Mouse (Mus musculus) hindbrain, embryonic 13.5 days (tissue): ENCODE results near the gene Heph. TPM values are rescaled to one million over a fixed set of nuclear protein-coding genes. Genes with fewer than 3 reads are reported as not detected.
A peak's percentile ranks its signal among the peaks of the same experiment; 100 is the strongest.
"Not testable (repeated sequence)": the region's sequence is repeated elsewhere in the genome, so short reads cannot be mapped to it uniquely, and the experiment has no call there.

Experiments
- ATAC-seq: fragments of 200-750 bp; cut with Nextera tagmentation; 2 replicates; pipeline ENCODE4 v1.8.0; 2017; ENCODE audit warnings: moderate TSS enrichment; ENCODE audit not compliant: low FRiP score
- H3K27ac ChIP-seq: fragments of 300-500 bp; sonication (generic); 2 replicates; pipeline ENCODE4 v1.5.1; 2015; ENCODE audit warnings: inconsistent platforms, mild to moderate bottlenecking, moderate library complexity
- H3K27me3 ChIP-seq: fragments of 300-500 bp; sonication (generic); 2 replicates; pipeline ENCODE4 v1.6.1; 2015; ENCODE audit warnings: mild to moderate bottlenecking, inconsistent platforms
- H3K36me3 ChIP-seq: fragments of 300-500 bp; sonication (generic); 2 replicates; pipeline ENCODE4 v1.6.1; 2015; ENCODE audit warnings: mild to moderate bottlenecking, inconsistent platforms
- H3K4me1 ChIP-seq: fragments of 300-500 bp; sonication (generic); replicated peaks from 2 replicates; pipeline ENCODE4 v1.6.1; 2015; ENCODE audit warnings: inconsistent platforms
- H3K4me2 ChIP-seq: fragments of 300-500 bp; sonication (generic); 2 replicates; pipeline ENCODE4 v1.6.1; 2015; ENCODE audit warnings: inconsistent platforms, mild to moderate bottlenecking, moderate library complexity
- H3K4me3 ChIP-seq: fragments of 300-500 bp; sonication (generic); 2 replicates; pipeline ENCODE4 v1.5.1; 2015; ENCODE audit warnings: mild to moderate bottlenecking, inconsistent platforms
- H3K9ac ChIP-seq: fragments of 300-500 bp; sonication (generic); 2 replicates; pipeline ENCODE4 v1.6.1; 2015; ENCODE audit warnings: mild to moderate bottlenecking, inconsistent platforms
- H3K9me3 ChIP-seq: fragments of 300-500 bp; sonication (generic); 2 replicates; pipeline ENCODE4 v1.6.1; 2016; ENCODE audit warnings: inconsistent platforms
- WGBS: fragments of 180-500 bp; shearing (Covaris S2); methylation state at CpG from one replicate; pipeline ENCODE4 v1.1.7; 2015; 5-methylcytosine and 5-hydroxymethylcytosine counted together
- polyA plus RNA-seq: library from polyadenylated mRNA; unstranded; fragments of >200 nt; fragmentation: Nextera tagmentation; extraction: Ambion mirVana; gene quantifications from 2 replicates; pipeline ENCODE4 v1.2.1, GENCODE M21; 2015

Heph gene
- 5.7 and 6.1 TPM in 2 replicates for polyA plus RNA-seq

DNA sequence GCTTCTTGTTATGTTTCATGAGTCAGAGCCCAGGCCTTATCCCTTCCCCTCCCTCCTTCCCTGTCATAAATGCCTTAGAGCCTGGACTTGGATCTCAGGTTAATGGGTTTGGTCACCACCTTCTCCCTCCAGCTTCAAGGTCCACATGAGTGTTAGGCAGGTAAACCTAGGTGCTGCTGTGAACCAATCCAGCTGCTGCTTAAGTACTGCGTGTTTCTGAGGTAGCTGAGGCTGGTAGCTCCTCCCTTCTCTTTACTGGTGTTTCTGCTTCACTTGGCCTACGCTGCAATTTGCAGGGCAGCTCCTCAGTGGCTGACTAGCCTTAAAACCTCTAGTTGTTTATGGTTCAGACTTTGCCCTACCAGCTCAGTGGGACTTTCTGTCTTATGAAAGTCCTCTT lies at the start of gene Heph:
Gene Heph (plus strand): TSS at position 211 of the 400 bp plus-strand sequence.
- Histone ChIP-seq H3K9me3 (no peaks in the 10 kb centered on the region), H3K27ac (no peak within 1 kb of the TSS), H3K36me3 (no peaks in the 10 kb centered on the region), H3K4me2 (peak within 1 kb of the TSS; percentile 25), H3K4me3 (peak within 1 kb of the TSS; percentile 15; the same call in 1 of the 2 replicates), H3K9ac (no peak within 1 kb of the TSS), H3K4me1 (no peaks in the 10 kb centered on the region), H3K27me3 (no peaks in the 10 kb centered on the region)
- no peak for ATAC-seq
- WGBS = 61% methylated on average over 2 of the region's 2 CpGs

DNA sequence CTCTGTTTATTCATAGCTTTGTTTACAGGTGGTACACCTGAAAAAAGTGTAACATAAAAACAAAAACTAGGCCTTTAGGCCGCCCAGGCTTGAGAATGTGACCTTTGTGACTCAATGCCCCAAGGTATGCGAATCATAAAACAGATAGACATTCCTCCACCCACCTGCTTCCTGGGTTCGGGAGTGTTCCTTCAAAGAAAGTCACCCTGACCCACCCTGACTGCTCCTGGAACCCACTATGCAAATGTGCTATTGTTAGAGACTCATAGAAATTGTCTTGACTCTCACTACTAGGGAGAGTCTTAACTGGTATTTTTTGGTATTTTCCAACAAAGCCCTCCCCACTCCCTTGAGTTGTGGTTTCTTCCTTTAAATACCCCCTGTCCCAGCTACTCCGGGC lies 39.8 kb upstream of the Heph start:
- H3K4me3 ChIP-seq, ATAC-seq, H3K27ac ChIP-seq, H3K4me1 ChIP-seq, H3K4me2 ChIP-seq, H3K36me3 ChIP-seq, H3K9ac ChIP-seq, H3K9me3 ChIP-seq, H3K27me3 ChIP-seq: not testable (repeated sequence)
- WGBS = 85% methylated on average over 4 of the region's 4 CpGs

GRCm38 (mm10) chrX:96416970-96417369 lies 38.2 kb upstream of the Heph start:
- H3K36me3 ChIP-seq = no peaks in the 10 kb centered on the region
- H3K4me3 ChIP-seq = no peak overlapping the region
- H3K4me1 ChIP-seq = no peaks in the 10 kb centered on the region
- ATAC-seq = no peak
- no peak overlapping the region for H3K4me2 ChIP-seq
- H3K9me3 ChIP-seq = no peaks in the 10 kb centered on the region
- WGBS = 100% methylated on average over 1 of the region's 1 CpGs
- H3K27ac ChIP-seq = no peak overlapping the region
- H3K9ac ChIP-seq = no peak overlapping the region
- H3K27me3 ChIP-seq = no peaks in the 10 kb centered on the region

DNA sequence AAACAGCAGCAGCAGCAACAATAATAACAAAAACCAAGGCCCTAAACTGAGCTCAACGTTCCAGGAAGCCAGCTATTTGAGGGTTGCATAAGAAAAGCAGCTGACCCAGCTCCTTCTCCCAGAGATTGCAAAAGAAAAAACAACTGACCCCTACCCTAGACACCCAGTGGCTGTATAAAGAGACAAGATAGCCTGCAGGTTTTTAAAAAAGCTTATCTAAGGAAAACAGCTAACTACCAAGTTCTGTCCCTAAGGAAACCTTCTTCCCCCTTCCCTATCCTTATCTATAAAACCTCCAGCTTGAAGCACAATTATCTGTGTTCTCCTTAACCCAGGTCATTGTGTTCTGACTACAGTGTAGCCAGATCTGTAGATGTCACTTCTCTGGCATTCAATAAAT lies 37.4 kb upstream of the Heph start:
- Histone ChIP-seq H3K27ac (no peak overlapping the region), H3K9ac (no peak overlapping the region), H3K4me2 (no peak overlapping the region), H3K9me3 (no peaks in the 10 kb centered on the region), H3K4me3 (no peak overlapping the region), H3K36me3 (no peaks in the 10 kb centered on the region), H3K4me1 (no peaks in the 10 kb centered on the region), H3K27me3 (no peaks in the 10 kb centered on the region)
- ATAC-seq = no peak
- 43% methylated on average over 1 of the region's 1 CpGs for WGBS

DNA sequence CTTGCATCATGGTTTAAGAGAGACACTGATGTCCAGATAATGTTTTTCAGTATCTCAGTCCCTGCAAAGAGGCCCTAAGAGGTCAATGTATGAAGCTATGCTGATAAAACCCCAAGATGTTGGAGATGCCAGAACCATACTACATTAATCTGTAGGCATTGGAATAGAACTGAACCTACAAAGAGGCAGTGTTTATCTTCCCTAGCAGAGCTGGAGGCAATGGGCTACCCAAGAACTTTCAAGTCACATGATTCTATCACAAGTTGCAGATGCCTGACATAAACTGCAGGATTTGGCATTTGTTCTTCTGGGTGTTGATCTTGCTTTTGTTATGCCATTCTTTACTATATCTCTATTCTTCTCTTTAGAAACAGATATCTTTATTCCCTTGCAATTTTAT lies 35.8 kb upstream of the Heph start:
- H3K4me1 ChIP-seq = no peaks in the 10 kb centered on the region
- ATAC-seq = no peak
- no peaks in the 10 kb centered on the region for H3K36me3 ChIP-seq
- H3K9me3 ChIP-seq = no peaks in the 10 kb centered on the region
- H3K27me3 ChIP-seq = no peaks in the 10 kb centered on the region
- H3K4me2 ChIP-seq = no peak overlapping the region
- no peak overlapping the region for H3K9ac ChIP-seq
- H3K27ac ChIP-seq = no peak overlapping the region
- no peak overlapping the region for H3K4me3 ChIP-seq

DNA sequence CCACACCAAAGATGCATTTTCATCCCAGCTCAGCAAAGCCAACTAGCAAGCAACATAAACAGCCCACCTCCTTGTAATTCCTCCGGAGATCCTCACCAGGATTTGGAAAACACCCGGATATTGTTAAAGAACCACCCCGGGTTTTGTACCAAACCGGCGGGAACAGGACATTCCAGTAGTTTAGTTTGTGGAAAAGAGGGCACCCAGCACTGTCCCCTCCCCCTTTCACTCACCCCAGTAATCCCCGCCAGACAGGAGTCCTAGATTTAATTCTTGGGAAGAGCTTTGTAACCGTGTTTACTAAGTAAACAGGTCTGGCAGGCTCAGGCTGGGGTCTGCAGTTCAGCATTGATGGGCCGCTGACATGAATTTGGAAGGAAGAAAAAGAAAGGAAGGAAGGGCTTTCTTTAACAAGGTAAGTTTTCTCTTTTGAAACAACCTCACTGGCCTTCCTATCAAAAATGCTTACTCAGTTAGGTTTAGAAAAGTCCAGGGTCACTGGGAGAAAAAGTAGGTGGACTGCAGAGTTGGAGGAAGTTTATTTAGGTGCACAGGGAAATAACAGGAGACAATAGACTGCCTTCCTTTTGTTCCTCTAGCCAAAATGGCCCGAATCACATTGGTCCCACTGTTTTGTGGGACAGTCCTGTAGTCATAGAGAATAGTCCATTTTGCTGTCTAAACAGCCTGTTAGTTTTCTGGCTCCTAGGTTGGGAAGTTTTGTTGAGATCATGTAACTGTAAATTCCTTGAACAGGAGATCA lies 1.2 kb downstream of the Heph start, which contains the start of gene Hsf3:
Gene Hsf3 (minus strand): TSS at position 94 of the 763 bp plus-strand sequence.
- Histone ChIP-seq H3K4me1 (no peaks in the 10 kb centered on the region), H3K27ac (no peak within 1 kb of the TSS), H3K36me3 (no peaks in the 10 kb centered on the region), H3K4me3 (peak within 1 kb of the TSS; percentile 15), H3K9me3 (no peaks in the 10 kb centered on the region), H3K4me2 (peak within 1 kb of the TSS; percentile 25), H3K27me3 (no peaks in the 10 kb centered on the region), H3K9ac (no peak within 1 kb of the TSS)
- ATAC-seq = no peak
- 22% methylated on average over 9 of the region's 9 CpGs for WGBS

- Histone ChIP-seq H3K9me3 (no peaks in the 10 kb centered on the region), H3K4me3 (no peak overlapping the region), H3K4me1 (no peaks in the 10 kb centered on the region), H3K9ac (no peak overlapping the region), H3K4me2 (no peak overlapping the region), H3K27me3 (no peaks in the 10 kb centered on the region), H3K36me3 (no peaks in the 10 kb centered on the region), H3K27ac (no peak overlapping the region)
- 58% methylated on average over 1 of the region's 1 CpGs for WGBS
- ATAC-seq = no peak
Observed at GRCm38 (mm10) chrX:96501580-96501979, 46.4 kb downstream of the Heph start.

Other genes with a start within 250 kb of the Heph start
- gene Vsig4, start 161.9 kb upstream of the Heph start, polyA plus RNA-seq = not detected in 2 replicates
- gene Hsf3, start 935 bp downstream of the Heph start, polyA plus RNA-seq = 0.06 TPM in 1 of 2 replicates, not detected in the other